Mouse (Mus musculus) forebrain, embryonic 16.5 days (tissue): ENCODE measurements around the gene Emc6. TPM values are rescaled to one million over a fixed set of nuclear protein-coding genes. Genes with fewer than 3 reads are reported as not detected.
A peak's percentile ranks its signal among the peaks of the same experiment; 100 is the strongest.

Experiments used
- ATAC-seq: fragments of 200-750 bp; cut with Nextera tagmentation; 2 replicates; pipeline ENCODE4 v1.8.0; 2017; ENCODE audit warnings: mild to moderate bottlenecking, moderate library complexity
- H3K27ac ChIP-seq: fragments of 300-500 bp; sonication (generic); 2 replicates; pipeline ENCODE4 v1.5.1; 2014; ENCODE audit warnings: low read length, control low read depth
- H3K27me3 ChIP-seq: fragments of 300-500 bp; sonication (generic); replicated peaks from 2 replicates; pipeline ENCODE4 v1.6.1; 2014; ENCODE audit warnings: low read length; ENCODE audit not compliant: control insufficient read depth, insufficient read depth
- H3K36me3 ChIP-seq: fragments of 300-500 bp; sonication (generic); 2 replicates; pipeline ENCODE4 v1.6.1; 2014; ENCODE audit not compliant: control insufficient read depth, insufficient read depth
- H3K4me1 ChIP-seq: fragments of 300-500 bp; sonication (generic); replicated peaks from 2 replicates; pipeline ENCODE4 v1.6.1; 2014; ENCODE audit warnings: low read length; ENCODE audit not compliant: control insufficient read depth, insufficient read depth
- H3K4me2 ChIP-seq: fragments of 300-500 bp; sonication (generic); 2 replicates; pipeline ENCODE4 v1.6.1; 2014; ENCODE audit warnings: mild to moderate bottlenecking, low read length, control low read depth
- H3K4me3 ChIP-seq: fragments of 300-500 bp; sonication (generic); replicated peaks from 2 replicates; pipeline ENCODE4 v1.5.1; 2014; ENCODE audit warnings: mild to moderate bottlenecking, low read length, control low read depth
- H3K9ac ChIP-seq: fragments of 300-500 bp; sonication (generic); replicated peaks from 2 replicates; pipeline ENCODE4 v1.6.1; 2014; ENCODE audit warnings: low read depth, low read length, control low read depth
- H3K9me3 ChIP-seq: fragments of 300-500 bp; sonication (generic); 2 replicates; pipeline ENCODE4 v1.6.1; 2016; ENCODE audit warnings: low read length; ENCODE audit not compliant: control insufficient read depth
- WGBS: fragments of 180-500 bp; shearing (Covaris S2); extraction: QIAGEN DNeasy Blood & Tissue Kit; methylation state at CpG from one replicate; pipeline ENCODE4 v1.1.7; 2014; 5-methylcytosine and 5-hydroxymethylcytosine counted together
- polyA plus RNA-seq: library from polyadenylated mRNA; unstranded; fragments of >200 nt; fragmentation: Nextera tagmentation; extraction: Ambion mirVana; gene quantifications from 2 replicates; pipeline ENCODE4 v1.2.1, GENCODE M21; 2015

The Emc6 gene
- polyA plus RNA-seq, 1 experiment from 2014 or later, result 127 TPM

GRCm38 (mm10) chr11:73168071-73168470 is 8.8 kb downstream of the Emc6 start:
- Histone ChIP-seq H3K27ac (no peak overlapping the region), H3K9me3 (no peaks in the 10 kb centered on the region), H3K9ac (no peak overlapping the region), H3K36me3 (no peaks in the 10 kb centered on the region; the same call in 1 of the 2 replicates), H3K4me3 (no peak overlapping the region), H3K4me1 (0 out of 2 replicates have a peak, but pooled peaks cover 2% of the 10 kb centered on the region), H3K4me2 (no peak overlapping the region), H3K27me3 (no peaks in the 10 kb centered on the region)
- WGBS, result 87% methylated on average over 8 of the region's 8 CpGs
- ATAC-seq, result no peak

- H3K9ac ChIP-seq, result no peak overlapping the region
- no peaks in the 10 kb centered on the region for H3K36me3 ChIP-seq
- 85% methylated on average over 5 of the region's 5 CpGs for WGBS
- no peaks in the 10 kb centered on the region for H3K9me3 ChIP-seq
- 0 out of 2 replicates have a peak, but pooled peaks cover 5% of the 10 kb centered on the region for H3K4me1 ChIP-seq
- H3K27ac ChIP-seq, result no peak overlapping the region
- no peak for ATAC-seq
- H3K4me3 ChIP-seq, result no peak overlapping the region
- H3K4me2 ChIP-seq, result no peak overlapping the region
- peaks cover 17% of the 10 kb centered on the region; the same call in 1 of the 2 replicates for H3K27me3 ChIP-seq
Measured at GRCm38 (mm10) chr11:73162284-73162683, 14.6 kb downstream of the Emc6 start.

GRCm38 (mm10) chr11:73161616-73162015 is 15.2 kb downstream of the Emc6 start:
- Histone ChIP-seq H3K4me3 (no peak overlapping the region), H3K4me2 (no peak overlapping the region), H3K36me3 (no peaks in the 10 kb centered on the region), H3K27me3 (peaks cover 17% of the 10 kb centered on the region; the same call in 1 of the 2 replicates), H3K9me3 (no peaks in the 10 kb centered on the region), H3K9ac (no peak overlapping the region), H3K4me1 (0 out of 2 replicates have a peak, but pooled peaks cover 5% of the 10 kb centered on the region), H3K27ac (no peak overlapping the region)
- WGBS, result 87% methylated on average over 4 of the region's 4 CpGs
- ATAC-seq, result no peak

GRCm38 (mm10) chr11:73160811-73161200 is 16.0 kb downstream of the Emc6 start:
- no peak overlapping the region for H3K4me3 ChIP-seq
- no peaks in the 10 kb centered on the region for H3K36me3 ChIP-seq
- 0 out of 2 replicates have a peak, but pooled peaks cover 5% of the 10 kb centered on the region for H3K4me1 ChIP-seq
- no peak for ATAC-seq
- 27% methylated on average over 6 of the region's 6 CpGs for WGBS
- H3K9ac ChIP-seq, result no peak overlapping the region
- H3K27ac ChIP-seq, result no peak overlapping the region
- no peaks in the 10 kb centered on the region for H3K9me3 ChIP-seq
- H3K27me3 ChIP-seq, result peaks cover 17% of the 10 kb centered on the region; the same call in 1 of the 2 replicates
- H3K4me2 ChIP-seq, result peak overlapping the region; percentile 58

- WGBS, result 3% methylated on average over 49 of the region's 49 CpGs
- 0 out of 2 replicates have a peak, but pooled peaks have one; percentile 45 for ATAC-seq
Measured at GRCm38 (mm10) chr11:73159957-73160810, 16.7 kb downstream of the Emc6 start, which contains the start of gene P2rx5. Gene P2rx5 (plus strand): TSS chr11:73160421.

GRCm38 (mm10) chr11:73155071-73155470 is 21.8 kb downstream of the Emc6 start:
- WGBS, result 51% methylated on average over 6 of the region's 6 CpGs
- Histone ChIP-seq H3K36me3 (no peaks in the 10 kb centered on the region), H3K4me3 (no peak overlapping the region), H3K9me3 (no peaks in the 10 kb centered on the region), H3K27me3 (peaks cover 9% of the 10 kb centered on the region; the same call in 1 of the 2 replicates), H3K4me2 (no peak overlapping the region), H3K4me1 (0 out of 2 replicates have a peak, but pooled peaks cover under 1% of the 10 kb centered on the region), H3K27ac (no peak overlapping the region), H3K9ac (no peak overlapping the region)
- peak; percentile 50 for ATAC-seq

More at GRCm38 (mm10) chr11:73159957-73160810, 16.7 kb downstream of the Emc6 start, which contains the start of gene P2rx5:
- peak within 1 kb of the TSS; percentile 28 for H3K9ac ChIP-seq
- H3K9me3 ChIP-seq, result no peaks in the 10 kb centered on the region
- H3K27ac ChIP-seq, result no peak within 1 kb of the TSS
- peaks cover 17% of the 10 kb centered on the region; the same call in 1 of the 2 replicates for H3K27me3 ChIP-seq
- peak within 1 kb of the TSS; percentile 58 for H3K4me2 ChIP-seq
- H3K4me1 ChIP-seq, result 0 out of 2 replicates have a peak, but pooled peaks cover 5% of the 10 kb centered on the region
- H3K4me3 ChIP-seq, result peak within 1 kb of the TSS; percentile 36
- no peaks in the 10 kb centered on the region for H3K36me3 ChIP-seq

- H3K9me3 ChIP-seq, result no peaks in the 10 kb centered on the region
- no peak overlapping the region for H3K4me2 ChIP-seq
- no peaks in the 10 kb centered on the region for H3K36me3 ChIP-seq
- H3K27ac ChIP-seq, result no peak overlapping the region
- no peaks in the 10 kb centered on the region for H3K4me1 ChIP-seq
- no peak for ATAC-seq
- H3K4me3 ChIP-seq, result no peak overlapping the region
- H3K9ac ChIP-seq, result no peak overlapping the region
- 70% methylated on average over 9 of the region's 9 CpGs for WGBS
- no peaks in the 10 kb centered on the region for H3K27me3 ChIP-seq
Measured at GRCm38 (mm10) chr11:73148209-73148608, 28.6 kb downstream of the Emc6 start.

GRCm38 (mm10) chr11:73146975-73147365 is 29.9 kb downstream of the Emc6 start:
- no peak for ATAC-seq
- 48% methylated on average over 7 of the region's 7 CpGs for WGBS
- Histone ChIP-seq H3K4me3 (no peak overlapping the region), H3K27ac (no peak overlapping the region), H3K4me2 (no peak overlapping the region), H3K36me3 (no peaks in the 10 kb centered on the region), H3K27me3 (no peaks in the 10 kb centered on the region), H3K9ac (no peak overlapping the region), H3K9me3 (no peaks in the 10 kb centered on the region), H3K4me1 (no peaks in the 10 kb centered on the region)
